ENCODE assay signal across 8 mouse cellular contexts in genomic region chr1:167369905-167370304, GRCm38 (mm10). TPM values are rescaled to one million over a fixed set of nuclear protein-coding genes. Genes with fewer than 3 reads are reported as not detected.
A peak's percentile ranks its signal among the peaks of the same experiment; 100 is the strongest.
DNase-seq lines count a peak whose midpoint lies in the region; ATAC-seq lines count a peak whose summit lies in the region.

No protein-coding gene starts in this region.

- peak; percentile 98 for DNase-seq in NIH3T3 (ENCODE audit: low read depth)
- peak; percentile 83 for DNase-seq in cerebellum, adult 8-10 months
- peak; percentile 78 to 96 for DNase-seq in frontal cortex, adult 2 months (ENCODE audit: extremely low spot score in 1 of 2, low spot score in 1 of 2)
- peak; percentile 68 to 78 for DNase-seq in layer of hippocampus, postnatal 36 days
- peak; percentile 97 for DNase-seq in lung, postnatal 36 days
- DNase-seq in right cerebral cortex, postnatal 25 days: peak; percentile 80
- DNase-seq in urinary bladder, postnatal 25 days (ENCODE audit: low spot score): peak; percentile 86

- H3K36me3 ChIP-seq in hindbrain, embryonic 15.5 days: peaks cover 14% of the 10 kb centered on the region

- no peak overlapping the region for H3K27ac ChIP-seq in hindbrain, embryonic 15.5 days (replicated peaks)

- no peaks in the 10 kb centered on the region for H3K4me1 ChIP-seq in hindbrain, embryonic 15.5 days (replicated peaks)

- H3K9me3 ChIP-seq in hindbrain, embryonic 15.5 days: no peaks in the 10 kb centered on the region

- H3K4me3 ChIP-seq in hindbrain, embryonic 15.5 days: no peak overlapping the region

- 0 out of 2 replicates have a peak, but pooled peaks have one; percentile 39 for ATAC-seq in hindbrain, embryonic 15.5 days (ENCODE audit: low FRiP score, low read depth)

- no peaks in the 10 kb centered on the region for H3K27me3 ChIP-seq in hindbrain, embryonic 15.5 days

- 15% methylated on average over 7 of the region's 7 CpGs for WGBS in hindbrain, embryonic 15.5 days

- H3K9ac ChIP-seq in hindbrain, embryonic 15.5 days: no peak overlapping the region

- H3K4me2 ChIP-seq in hindbrain, embryonic 15.5 days: no peak overlapping the region

RNA-seq across cellular contexts. Expression of gene Aldh9a1, which starts 20.1 kb away (rescaled TPM):
- 37.4 and 42.1 TPM in 2 replicates for polyA plus RNA-seq in frontal cortex, adult 2 months (2012; rRNA removed)
- polyA plus RNA-seq in hindbrain, embryonic 15.5 days (2015; fragmentation: Nextera tagmentation; extraction: Ambion mirVana): 34.9 and 39.7 TPM in 2 replicates
- total RNA-seq in layer of hippocampus, postnatal 36 days (2021): 10 to 100 TPM; 20.1 to 24.5 TPM

RNA-seq across cellular contexts. Expression of gene Mgst3, which starts 23.7 kb away (rescaled TPM):
- polyA plus RNA-seq in frontal cortex, adult 2 months (2012; rRNA removed): 261 and 283 TPM in 2 replicates
- polyA plus RNA-seq in hindbrain, embryonic 15.5 days (2015; fragmentation: Nextera tagmentation; extraction: Ambion mirVana): 172 and 178 TPM in 2 replicates
- total RNA-seq in layer of hippocampus, postnatal 36 days (2021): 10 to 100 TPM; 68.7 to 70.9 TPM
